Mouse (Mus musculus): Measurements from ENCODE around the gene Mfap5. TPM values are rescaled to one million over a fixed set of nuclear protein-coding genes. Genes with fewer than 3 reads are reported as not detected.
A peak's percentile ranks its signal among the peaks of the same experiment; 100 is the strongest.

Gene Mfap5
- total and polyA plus RNA-seq, 3 experiments: 0.15 to 0.42 (median 0.16) TPM

DNA sequence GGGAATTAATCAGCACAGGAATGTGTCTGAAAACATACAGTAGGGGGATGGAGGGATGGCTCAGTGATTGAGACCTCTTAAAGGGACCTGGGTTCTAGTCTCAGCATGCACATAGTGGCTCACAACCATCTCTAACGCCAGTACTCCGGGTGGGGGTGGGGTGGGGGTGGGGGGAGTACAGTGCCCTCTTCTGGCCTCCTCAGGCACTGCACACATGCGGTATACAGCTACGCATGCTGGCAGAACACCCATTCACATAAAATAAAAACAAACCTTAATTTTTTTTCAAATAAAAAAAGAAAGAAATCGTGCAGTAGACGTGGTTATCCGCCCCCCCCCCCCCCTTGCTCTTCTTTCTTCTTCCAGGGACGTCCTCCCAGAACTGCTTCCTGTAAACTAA, 17.6 kb downstream of the Mfap5 start:
- Histone ChIP-seq H3K4me1 (ENCODE audit: control insufficient read depth in 1 of 2, insufficient read depth in 2 of 2) (peaks cover 5 to 25% of the 10 kb centered on the region in 2 experiments; a peak in 2 of 4 replicates), H3K27ac (ENCODE audit: insufficient read depth, low read depth) (no peak overlapping the region), H3K4me3 (replicated peaks in 1 of 3; ENCODE audit: low read depth in 2 of 3, low read length in 2 of 3, poor library complexity in 1 of 3) (no peak overlapping the region), H3K79me2 (replicated peaks; ENCODE audit: control insufficient read depth, extremely low read depth, insufficient read depth, poor library complexity, severe bottlenecking) (no peaks in the 10 kb centered on the region), H3K4me2 (ENCODE audit: insufficient read depth, low read depth, poor library complexity, severe bottlenecking) (no peak overlapping the region), H3K9ac (ENCODE audit: insufficient read depth, low read depth) (no peak overlapping the region), H3K36me3 (replicated peaks in 1 of 2; ENCODE audit: control insufficient read depth in 1 of 2, insufficient read depth in 1 of 2, low read length in 1 of 2) (no peaks in the 10 kb centered on the region), H3K27me3 (replicated peaks) (peaks cover 4% of the 10 kb centered on the region), H3K9me3 (replicated peaks; ENCODE audit: low read length) (peaks cover 2% of the 10 kb centered on the region)
- DNase-seq (ENCODE audit: extremely low read depth): no peak
- in situ Hi-C loops (cut with MboI; ENCODE audit: low pct_ligation_motif_present, low pct_unique_long_range_greater_than_20kb, low sequenced_read_pairs): loop anchor here (5.0 kb wide), 1 partner anchor 39 kb away; no protein-coding TSS in a partner anchor
- dilution Hi-C loops (cut with MboI; ENCODE audit: extremely low pct_ligation_motif_present, extremely low pct_unique_long_range_greater_than_20kb, low sequenced_read_pairs): no loop called here
- TF ChIP-seq CTCF (conservative IDR thresholded peaks at IDR 0.05 in 1 of 2, IDR thresholded peaks at IDR 0.05 in 1 of 2; ENCODE audit: low read depth in 2 of 2, low read length in 2 of 2) (peak in 1 of 2 experiments; percentile 7; a peak in 1 of 4 replicates), NELFE (IDR thresholded peaks at IDR 0.05; ENCODE audit: low read depth, low read length) (no peak), MEF2A (IDR thresholded peaks at IDR 0.05; ENCODE audit: borderline replicate concordance, low read depth, low read length) (no peak)

DNA sequence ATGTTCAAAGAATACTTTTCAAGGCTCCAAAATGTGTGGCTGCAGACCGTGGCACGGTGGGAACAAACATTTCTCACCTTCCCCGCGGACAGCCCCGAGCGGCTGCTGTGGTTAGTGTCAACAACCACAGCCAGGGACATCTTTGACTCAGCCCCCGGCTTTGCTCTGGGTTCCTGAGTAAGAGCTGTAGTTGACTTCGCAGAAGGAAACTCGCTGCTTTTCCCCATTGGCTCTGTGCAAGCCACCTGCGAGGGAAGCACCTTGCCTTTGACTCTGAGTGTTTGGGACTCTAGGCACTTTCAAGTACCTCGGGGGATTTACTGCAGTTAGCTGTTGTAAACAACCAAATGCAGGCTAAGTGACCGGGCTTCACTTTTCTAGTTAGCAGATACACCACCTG, 22.0 kb downstream of the Mfap5 start:
- dilution Hi-C loops (cut with MboI; ENCODE audit: extremely low pct_ligation_motif_present, extremely low pct_unique_long_range_greater_than_20kb, low sequenced_read_pairs): no loop called here
- Histone ChIP-seq H3K9ac (ENCODE audit: insufficient read depth, low read depth) (0 out of 2 replicates have a peak overlapping the region, but pooled peaks have one; percentile 90), H3K79me2 (replicated peaks; ENCODE audit: control insufficient read depth, extremely low read depth, insufficient read depth, poor library complexity, severe bottlenecking) (no peaks in the 10 kb centered on the region), H3K4me1 (ENCODE audit: control insufficient read depth in 1 of 2, insufficient read depth in 2 of 2) (peaks cover 3 to 48% of the 10 kb centered on the region in 2 experiments), H3K27ac (ENCODE audit: insufficient read depth, low read depth) (peak overlapping the region; percentile 91), H3K36me3 (replicated peaks in 1 of 2; ENCODE audit: control insufficient read depth in 1 of 2, insufficient read depth in 1 of 2, low read length in 1 of 2) (no peaks in the 10 kb centered on the region), H3K4me2 (ENCODE audit: insufficient read depth, low read depth, poor library complexity, severe bottlenecking) (peak overlapping the region; percentile 97), H3K27me3 (replicated peaks) (peaks cover 4% of the 10 kb centered on the region), H3K9me3 (replicated peaks; ENCODE audit: low read length) (peaks cover 5% of the 10 kb centered on the region), H3K4me3 (replicated peaks in 1 of 3; ENCODE audit: low read depth in 2 of 3, low read length in 2 of 3, poor library complexity in 1 of 3) (peak overlapping the region; percentile 12 to 46 (median 44))
- in situ Hi-C loops (cut with MboI; ENCODE audit: low pct_ligation_motif_present, low pct_unique_long_range_greater_than_20kb, low sequenced_read_pairs): no loop called here
- DNase-seq (ENCODE audit: extremely low read depth): peak; percentile 96
- TF ChIP-seq GABPA (IDR thresholded peaks at IDR 0.05; ENCODE audit: insufficient replicate concordance, low read depth, low read length) (no peak), SIN3A (IDR thresholded peaks at IDR 0.05; ENCODE audit: low read length) (peak; percentile 66), USF2 (conservative IDR thresholded peaks at IDR 0.05; ENCODE audit: low read depth, low read length) (no peak), JUND (conservative IDR thresholded peaks at IDR 0.05; ENCODE audit: low read depth, low read length) (peak; percentile 92), UBTF (IDR thresholded peaks at IDR 0.05; ENCODE audit: low read depth, low read length) (no peak), IRF4 (IDR thresholded peaks at IDR 0.05; ENCODE audit: low read depth, low read length) (peak; percentile 99), ZNF384 (IDR thresholded peaks at IDR 0.05; ENCODE audit: low read depth, low read length) (peak; percentile 57; the same call in 1 of the 2 replicates), ZMIZ1 (IDR thresholded peaks at IDR 0.05; ENCODE audit: low read depth, low read length) (peak; percentile 65; the same call in 1 of the 2 replicates), ETS1 (conservative IDR thresholded peaks at IDR 0.05; ENCODE audit: low read depth, low read length) (peak; percentile 91), MXI1 (IDR thresholded peaks at IDR 0.05; ENCODE audit: low read depth, low read length) (no peak; the same call in 1 of the 2 replicates), JUN (IDR thresholded peaks at IDR 0.05; ENCODE audit: insufficient read depth, low read depth, low read length) (peak; percentile 93), TCF12 (IDR thresholded peaks at IDR 0.05; ENCODE audit: low read depth, low read length) (peak; percentile 100), SMC3 (IDR thresholded peaks at IDR 0.05; ENCODE audit: low read depth, low read length) (no peak), ZKSCAN1 (IDR thresholded peaks at IDR 0.05; ENCODE audit: borderline replicate concordance, low read depth, low read length) (no peak), MYC (IDR thresholded peaks at IDR 0.05; ENCODE audit: low read depth, low read length) (0 out of 2 replicates have a peak, but pooled peaks have one; percentile 44), E2F4 (IDR thresholded peaks at IDR 0.05; ENCODE audit: insufficient replicate concordance, low read depth, low read length) (no peak), POLR2AphosphoS2 (IDR thresholded peaks at IDR 0.05; ENCODE audit: low read depth, low read length) (no peak), USF1 (IDR thresholded peaks at IDR 0.05; ENCODE audit: low read depth, low read length) (no peak), PAX5 (IDR thresholded peaks at IDR 0.05; ENCODE audit: low read length) (no peak), EP300 (IDR thresholded peaks at IDR 0.05; ENCODE audit: low read length) (peak; percentile 99), KAT2A (IDR thresholded peaks at IDR 0.05; ENCODE audit: insufficient replicate concordance, low read length) (no peak), NELFE (IDR thresholded peaks at IDR 0.05; ENCODE audit: low read depth, low read length) (no peak), ZC3H11A (IDR thresholded peaks at IDR 0.05; ENCODE audit: low read depth, low read length) (no peak), RCOR1 (conservative IDR thresholded peaks at IDR 0.05; ENCODE audit: low read depth, low read length) (peak; percentile 99), POLR2A (IDR thresholded peaks at IDR 0.05; ENCODE audit: low read depth, low read length) (peak; percentile 36; the same call in 1 of the 2 replicates), HCFC1 (IDR thresholded peaks at IDR 0.05; ENCODE audit: low read depth, low read length) (no peak), CHD2 (IDR thresholded peaks at IDR 0.05; ENCODE audit: low read length) (peak; percentile 89), RAD21 (IDR thresholded peaks at IDR 0.05; ENCODE audit: low read depth, low read length) (no peak), MAZ (IDR thresholded peaks at IDR 0.05; ENCODE audit: low read depth, low read length) (0 out of 2 replicates have a peak, but pooled peaks have one; percentile 72), MAFK (IDR thresholded peaks at IDR 0.05; ENCODE audit: insufficient replicate concordance, low read length) (peak; percentile 93), CHD1 (IDR thresholded peaks at IDR 0.05; ENCODE audit: low read depth, low read length) (no peak)
